Mouse (Mus musculus): ENCODE measurements around the gene Btnl10.
"Not testable (repeated sequence)": the region's sequence is repeated elsewhere in the genome, so short reads cannot be mapped to it uniquely, and the experiment has no call there.

The Btnl10 gene

GRCm38 (mm10) chr11:58929641-58930040 lies 11.9 kb downstream of the Btnl10 start:
- DNase-seq (ENCODE audit: low read depth in 1 of 2, low spot score in 2 of 2) = no peak

GRCm38 (mm10) chr11:58930254-58930653 lies 12.5 kb downstream of the Btnl10 start:
- DNase-seq (ENCODE audit: low read depth in 1 of 2, low spot score in 2 of 2) = no peak

- no peak for DNase-seq (ENCODE audit: low read depth in 1 of 2, low spot score in 2 of 2)
Measured at GRCm38 (mm10) chr11:58931576-58931975, 13.9 kb downstream of the Btnl10 start.

- no peak for DNase-seq (ENCODE audit: low read depth in 1 of 2, low spot score in 2 of 2)
Measured at GRCm38 (mm10) chr11:58937909-58938308, 20.2 kb downstream of the Btnl10 start.

GRCm38 (mm10) chr11:58938322-58939087 lies 20.8 kb downstream of the Btnl10 start, which contains the start of gene Rnf187:
TSS of gene Rnf187 (minus strand) at chr11:58938916.
- peak; percentile 52 to 69 for DNase-seq (ENCODE audit: low read depth in 1 of 2, low spot score in 2 of 2)

GRCm38 (mm10) chr11:58939088-58939439 lies 21.4 kb downstream of the Btnl10 start:
- no peak for DNase-seq (ENCODE audit: low read depth in 1 of 2, low spot score in 2 of 2)

GRCm38 (mm10) chr11:58944136-58944535 lies 26.4 kb downstream of the Btnl10 start:
- DNase-seq (ENCODE audit: low read depth in 1 of 2, low spot score in 2 of 2) = no peak

GRCm38 (mm10) chr11:58947306-58947705 lies 29.6 kb downstream of the Btnl10 start:
- no peak for DNase-seq (ENCODE audit: low read depth in 1 of 2, low spot score in 2 of 2)

GRCm38 (mm10) chr11:58947798-58948528 lies 30.3 kb downstream of the Btnl10 start:
- no peak for DNase-seq (ENCODE audit: low read depth in 1 of 2, low spot score in 2 of 2)

- no peak for DNase-seq (ENCODE audit: low read depth in 1 of 2, low spot score in 2 of 2)
Measured at GRCm38 (mm10) chr11:58948542-58949479, 31.1 kb downstream of the Btnl10 start, which contains the start of gene Hist3h2ba. TSS of gene Hist3h2ba (plus strand) at chr11:58948920.

- DNase-seq (ENCODE audit: low read depth in 1 of 2, low spot score in 2 of 2) = no peak
Measured at GRCm38 (mm10) chr11:58949480-58950431, 32.0 kb downstream of the Btnl10 start.

GRCm38 (mm10) chr11:58951210-58951609 lies 33.5 kb downstream of the Btnl10 start:
- no peak for DNase-seq (ENCODE audit: low read depth in 1 of 2, low spot score in 2 of 2)

- no peak for DNase-seq (ENCODE audit: low read depth in 1 of 2, low spot score in 2 of 2)
Measured at GRCm38 (mm10) chr11:58953351-58954169, 35.9 kb downstream of the Btnl10 start.

GRCm38 (mm10) chr11:58954170-58954419 lies 36.4 kb downstream of the Btnl10 start:
- not testable (repeated sequence) for DNase-seq (ENCODE audit: low read depth in 1 of 2, low spot score in 2 of 2)

- peak; percentile 66 to 80 for DNase-seq (ENCODE audit: low read depth in 1 of 2, low spot score in 2 of 2)
Measured at GRCm38 (mm10) chr11:58954420-58955142, 36.9 kb downstream of the Btnl10 start, which contains the start of the genes Hist3h2a and Trim17. TSS of gene Hist3h2a (plus strand) at chr11:58954685. TSS of gene Trim17 (plus strand) at chr11:58954685.

GRCm38 (mm10) chr11:58955143-58955867 lies 37.6 kb downstream of the Btnl10 start:
- no peak for DNase-seq (ENCODE audit: low read depth in 1 of 2, low spot score in 2 of 2)

GRCm38 (mm10) chr11:58955868-58956257 lies 38.2 kb downstream of the Btnl10 start:
- DNase-seq (ENCODE audit: low read depth in 1 of 2, low spot score in 2 of 2) = no peak

All from monocyte, adult 2 months (primary cell).